Mouse (Mus musculus) hematopoietic stem cell, adult 5-6 weeks (primary cell): ENCODE measurements at regions not wholly inside any gene's neighbourhood (a gene's known extent, or its start where the extent isn't known, plus 50 kb on each side); places are given as distances from the start of the nearest gene placed in this dataset.

Experiments used
- ATAC-seq, 2 experiments: fragments of 125-278 bp in 1 of 2; replicated peaks in 1 of 2; 2 replicates each; pipeline ENCODE4 v1.8.0; 2016 to 2017; ENCODE audit warnings: inconsistent platforms in 2 of 2, mild to moderate bottlenecking in 2 of 2, moderate number of reproducible peaks in 2 of 2, low read depth in 1 of 2, moderate TSS enrichment in 1 of 2; ENCODE audit not compliant: low FRiP score in 2 of 2, poor library complexity in 2 of 2, severe bottlenecking in 2 of 2, insufficient read depth in 1 of 2, low TSS enrichment in 1 of 2

DNA sequence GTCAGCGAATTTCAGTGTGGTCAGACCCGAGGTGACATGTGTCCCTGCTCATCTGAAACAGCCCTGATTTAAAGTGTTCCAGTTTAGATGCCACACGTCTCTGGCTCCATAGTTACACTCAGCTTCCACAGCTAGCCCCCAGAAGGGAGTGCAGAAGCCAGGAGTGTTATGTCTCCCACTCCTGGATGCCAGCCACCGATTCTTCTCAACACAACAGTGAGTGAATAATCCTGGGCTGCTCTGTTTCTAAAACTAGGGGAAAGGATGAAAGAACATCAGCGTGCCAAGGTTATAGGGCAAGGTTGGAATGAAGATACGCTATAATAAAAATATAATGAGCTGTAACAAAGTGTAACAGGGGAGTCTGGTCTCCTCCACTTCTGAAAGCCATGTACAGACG lies 51.5 kb upstream of the Stmnd1 start:
- no peak for ATAC-seq

DNA sequence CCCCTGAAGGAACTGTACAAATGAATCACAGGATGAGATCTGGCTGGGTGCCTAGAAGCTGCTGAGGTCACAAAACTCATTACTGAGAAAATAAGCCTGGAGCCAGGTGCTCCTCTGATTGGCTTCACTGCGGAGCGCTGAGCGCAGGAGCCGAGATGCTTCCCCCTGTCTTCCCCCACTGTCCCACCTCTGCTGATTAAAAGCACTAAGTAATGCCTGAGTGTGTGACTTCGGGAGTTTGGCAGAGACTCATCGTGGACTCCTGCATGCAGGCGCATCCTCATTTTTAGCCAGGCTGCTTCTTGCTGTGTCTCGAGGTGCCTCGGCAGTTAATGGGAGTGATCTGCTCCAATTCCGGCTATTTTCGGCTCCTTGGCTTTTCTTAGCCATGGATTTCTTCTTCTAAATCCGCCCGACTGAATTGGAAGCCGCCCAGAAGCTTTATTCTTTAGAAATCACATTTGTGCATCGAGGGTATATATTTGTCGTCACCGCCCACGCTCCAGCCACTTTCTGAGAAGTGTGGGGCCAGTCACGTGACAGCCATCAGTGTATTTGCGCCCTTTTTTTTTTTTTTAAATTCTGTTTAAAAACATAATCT lies 55.3 kb upstream of the Stmnd1 start:
- no peak for ATAC-seq

GRCm38 (mm10) chr13:46216954-46217838 lies 56.3 kb upstream of the Stmnd1 start:
- no peak for ATAC-seq

DNA sequence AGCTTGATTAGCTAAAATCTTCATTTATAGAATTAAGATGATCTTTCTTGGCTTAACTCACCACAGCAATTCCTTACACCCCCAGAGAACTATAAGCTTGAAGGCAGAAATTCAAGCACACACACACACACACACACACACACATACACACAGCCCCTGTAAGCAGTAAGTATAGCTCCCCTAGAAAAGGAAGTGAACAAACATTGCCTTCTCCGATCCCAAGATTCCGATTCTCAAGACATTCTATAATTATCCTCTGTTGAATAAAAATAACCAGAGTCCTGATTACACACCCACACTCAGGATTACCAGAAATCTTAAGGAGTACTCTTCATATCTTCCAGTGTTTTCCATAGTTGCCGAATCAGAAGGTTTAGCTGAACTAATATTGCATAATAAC lies 70.0 kb upstream of the Stmnd1 start:
- no peak for ATAC-seq

- no peak for ATAC-seq
These were observed 70.9 kb upstream of the Stmnd1 start for GRCm38 (mm10) chr13:46202586-46202985.

- no peak for ATAC-seq
These were observed 72.4 kb upstream of the Stmnd1 start for GRCm38 (mm10) chr13:46201029-46201599.

- no peak for ATAC-seq
These were observed 80.4 kb upstream of the Stmnd1 start for GRCm38 (mm10) chr13:46193131-46193530.

- ATAC-seq, result no peak
These were observed 83.8 kb upstream of the Stmnd1 start for GRCm38 (mm10) chr13:46189726-46190125.

GRCm38 (mm10) chr13:46182851-46183250 lies 90.7 kb upstream of the Stmnd1 start:
- no peak for ATAC-seq

DNA sequence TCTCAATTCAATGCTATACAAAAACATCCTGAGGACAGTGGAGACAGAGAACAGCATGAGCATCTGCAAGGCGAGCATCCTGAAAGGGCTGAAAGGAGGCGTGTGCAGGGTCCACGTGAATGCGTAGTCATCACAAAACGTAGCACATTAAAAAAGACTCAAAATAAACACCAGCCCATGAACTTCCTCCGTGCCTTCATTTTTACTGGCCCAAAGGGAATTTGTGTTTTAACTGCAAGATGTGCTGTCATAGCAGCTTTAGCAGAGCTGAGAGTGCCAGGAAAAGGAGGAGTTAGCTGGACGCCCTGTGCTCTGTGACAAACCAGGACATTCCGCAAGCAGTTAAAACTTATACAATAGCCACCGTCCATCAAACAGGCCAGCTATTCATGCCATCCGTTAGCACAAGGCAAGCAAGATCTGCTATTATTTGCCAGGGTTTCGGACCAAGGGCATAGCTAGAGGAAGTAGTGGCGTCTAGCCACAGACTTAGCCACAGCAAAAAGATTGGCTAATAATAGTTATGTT lies 92.9 kb upstream of the Stmnd1 start:
- ATAC-seq, result peak; percentile 71 to 74

GRCm38 (mm10) chr13:46179916-46180315 lies 93.6 kb upstream of the Stmnd1 start:
- ATAC-seq, result no peak

DNA sequence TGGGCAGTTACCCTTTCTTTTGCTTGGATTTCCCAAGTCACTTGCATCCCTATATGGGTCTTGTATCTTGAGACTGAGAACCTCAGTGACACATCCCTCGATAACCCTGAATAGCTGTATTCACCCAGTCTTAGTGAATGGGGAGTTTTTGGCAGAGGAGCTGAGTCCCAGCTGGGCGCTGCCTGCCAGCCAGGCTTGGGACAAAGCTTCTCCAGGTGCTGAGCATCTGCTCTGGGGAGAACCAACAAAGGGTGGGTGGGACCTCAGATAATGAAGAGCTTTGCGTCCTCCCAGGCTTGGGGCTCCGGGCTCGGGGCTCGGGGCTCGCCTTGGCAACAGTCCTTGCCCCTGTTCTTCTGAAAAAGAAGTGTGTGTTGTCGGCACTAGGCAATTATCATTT lies 100.4 kb upstream of the Stmnd1 start:
- no peak for ATAC-seq

- peak; percentile 66 to 69; a peak in 3 of 4 replicates for ATAC-seq
These were observed 111.5 kb upstream of the Stmnd1 start for GRCm38 (mm10) chr13:46162025-46162374.

- ATAC-seq, result no peak
These were observed 112.1 kb upstream of the Stmnd1 start for GRCm38 (mm10) chr13:46161261-46162024.

GRCm38 (mm10) chr13:46159354-46159753 lies 114.2 kb upstream of the Stmnd1 start:
- no peak for ATAC-seq

GRCm38 (mm10) chr13:46153282-46154260 lies 120.0 kb upstream of the Stmnd1 start:
- ATAC-seq, result no peak

GRCm38 (mm10) chr13:46140006-46140405 lies 133.5 kb upstream of the Stmnd1 start:
- no peak for ATAC-seq
